ENCODE assay signal across 28 mouse cellular contexts in genomic region chr12:71184396-71184795, GRCm38 (mm10). TPM values are rescaled to one million over a fixed set of nuclear protein-coding genes. Genes with fewer than 3 reads are reported as not detected.
DNase-seq lines count a peak whose midpoint lies in the region; ATAC-seq and TF ChIP-seq lines count a peak whose summit lies in the region.
"Had no signal": no experiment of that assay in that cellular context is flagged by ENCODE, and none has a peak within 500 bp of the region (broad histone marks: within the 10 kb centered on the region; RNA-seq: fewer than 3 reads in every experiment).

No protein-coding gene starts in this region.

- H3K36me3 ChIP-seq in heart, adult 2 months (ENCODE audit: control insufficient read depth, insufficient read depth, low read length), result no peaks in the 10 kb centered on the region; the same call in 1 of the 2 replicates

- peak; percentile 33; the same call in 1 of the 2 replicates for ATAC-seq in megakaryocyte, adult 5-6 weeks (ENCODE audit: poor library complexity, severe bottlenecking)
- ATAC-seq: forebrain, embryonic 13.5 days; forebrain, embryonic 16.5 days; hindbrain, embryonic 16.5 days; intestine, embryonic 15.5 days; Patski had no signal

- intact Hi-C loops in heart, adult 2 months (cut with DNase I), result no loop called here

- no peak overlapping the region for H3K9ac ChIP-seq in heart, adult 2 months (ENCODE audit: low read depth, low read length)
- H3K9ac ChIP-seq: embryonic facial prominence, embryonic 13.5 days; forebrain, embryonic 13.5 days; heart, embryonic 13.5 days; hindbrain, embryonic 13.5 days; intestine, embryonic 15.5 days had no signal

- TF ChIP-seq EP300 in heart, adult 2 months (IDR thresholded peaks at IDR 0.05; ENCODE audit: insufficient read depth, low read depth, low read length), result no peak

- DNase-seq in lung, postnatal 36 days, result peak; percentile 1
- DNase-seq in lung, postnatal 25 days (ENCODE audit: low spot score), result no peak
- peak; percentile 37 to 45 for DNase-seq in B cell, adult 2 months
- DNase-seq in naive thymus-derived CD4-positive, alpha-beta T cell, adult 2 months (ENCODE audit: low read depth), result peak; percentile 24
- no peak for DNase-seq in adrenal gland, adult 18-20 months (ENCODE audit: low spot score in 2 of 2)
- DNase-seq in ovary, postnatal 14 days (ENCODE audit: low spot score), result no peak
- DNase-seq in heart, adult 2 months, result no peak
- DNase-seq: cerebellum, adult 11-12 months; cerebellum, adult 8-10 months; cerebellum, postnatal 10 days; cerebellum, postnatal 36 days; embryo, embryonic 11 days; gastrocnemius, postnatal 10 days; gastrocnemius, postnatal 36 days; heart, adult 18-20 months; heart, postnatal 14 days had no signal

- H3K27me3 ChIP-seq in heart, adult 2 months (ENCODE audit: control insufficient read depth, insufficient read depth, low read length), result no peaks in the 10 kb centered on the region
- H3K27me3 ChIP-seq: embryonic facial prominence, embryonic 13.5 days; forebrain, embryonic 13.5 days; heart, embryonic 13.5 days; hindbrain, embryonic 13.5 days; intestine, embryonic 15.5 days; Patski had no signal

- no peak overlapping the region for H3K4me3 ChIP-seq in heart, adult 2 months
- H3K4me3 ChIP-seq: embryonic facial prominence, embryonic 10.5 days; embryonic facial prominence, embryonic 13.5 days; erythroblast, embryonic 14.5 days; forebrain, embryonic 13.5 days; heart, embryonic 10.5 days; heart, embryonic 13.5 days; hindbrain, embryonic 13.5 days; intestine, embryonic 15.5 days had no signal

- TF ChIP-seq CTCF in heart, adult 2 months (IDR thresholded peaks at IDR 0.05), result no peak

- TF ChIP-seq POLR2A in heart, adult 2 months (IDR thresholded peaks at IDR 0.05; ENCODE audit: insufficient read depth, low read depth, low read length), result no peak

- H3K27ac ChIP-seq in heart, adult 2 months, result no peak overlapping the region
- H3K27ac ChIP-seq: embryonic facial prominence, embryonic 10.5 days; embryonic facial prominence, embryonic 13.5 days; forebrain, embryonic 13.5 days; heart, embryonic 10.5 days; heart, embryonic 13.5 days; hindbrain, embryonic 13.5 days; intestine, embryonic 15.5 days had no signal

- WGBS in heart, adult 2 months, result 96% methylated on average over 4 of the region's 4 CpGs

- no peaks in the 10 kb centered on the region for H3K4me1 ChIP-seq in heart, adult 2 months (ENCODE audit: control insufficient read depth, insufficient read depth, low read length)
- H3K4me1 ChIP-seq: embryonic facial prominence, embryonic 10.5 days; embryonic facial prominence, embryonic 13.5 days; forebrain, embryonic 13.5 days; heart, embryonic 10.5 days; heart, embryonic 13.5 days; hindbrain, embryonic 13.5 days; intestine, embryonic 15.5 days had no signal

- H3K79me2 ChIP-seq in heart, adult 2 months (replicated peaks; ENCODE audit: control insufficient read depth, insufficient read depth, low read length), result no peaks in the 10 kb centered on the region

RNA-seq across cellular contexts. Expression of gene 2700049A03Rik, which starts 47.7 kb away (rescaled TPM):
- 12.2 and 12.9 TPM in 2 replicates for total RNA-seq in megakaryocyte, adult 5-6 weeks (2015)
- 7.5 and 8.3 TPM in 2 replicates for total RNA-seq in megakaryocyte, adult 5-6 weeks (2017)
- total RNA-seq in adrenal gland, adult 18-20 months (2021), result 1 to 10 TPM; 5.1 to 7.3 TPM
- total RNA-seq in heart, adult 2 months (2021), result 1 to 10 TPM; 3.0 to 3.4 TPM
- polyA plus RNA-seq in heart, adult 2 months (2012; rRNA removed), result 1.3 and 2.2 TPM in 2 replicates

RNA-seq across cellular contexts. Expression of gene Timm9, which starts 47.9 kb away (rescaled TPM):
- total RNA-seq in megakaryocyte, adult 5-6 weeks (2015), result 26.7 and 29.0 TPM in 2 replicates
- total RNA-seq in megakaryocyte, adult 5-6 weeks (2017), result 21.3 and 22.4 TPM in 2 replicates
- 10 to 100 TPM; 60.0 to 64.2 TPM for total RNA-seq in adrenal gland, adult 18-20 months (2021)
- total RNA-seq in heart, adult 2 months (2021), result 10 to 100 TPM; 27.4 to 32.3 TPM
- polyA plus RNA-seq in heart, adult 2 months (2012; rRNA removed), result 12.1 and 16.7 TPM in 2 replicates

Comparison
In these comparisons a context has a peak if more than half of its experiments do, and no peak if none do; other contexts are left out.
1. DNase-seq: peak in lung, postnatal 36 days (single experiment), B cell, adult 2 months (2 of 2) and naive thymus-derived CD4-positive, alpha-beta T cell, adult 2 months (single experiment); none in lung, postnatal 25 days (single experiment), adrenal gland, adult 18-20 months (0 of 2), ovary, postnatal 14 days (single experiment) and heart, adult 2 months (0 of 2).